Mouse (Mus musculus): ENCODE measurements around the gene Pcdh15.

- TF ChIP-seq POLR2A (IDR thresholded peaks at IDR 0.05; ENCODE audit: borderline replicate concordance, low read depth, low read length) (no peak), CTCF (IDR thresholded peaks at IDR 0.05; ENCODE audit: low read depth, low read length) (no peak)
Measured at GRCm38 (mm10) chr10:73379001-73379400, 279.9 kb downstream of the Pcdh15 start.

Data from bone marrow macrophage, adult 2 months (primary cell).